Mouse (Mus musculus): Measurements from ENCODE around the gene Gm3633. TPM values are rescaled to one million over a fixed set of nuclear protein-coding genes. Genes with fewer than 3 reads are reported as not detected.

Gm3633 gene
- total RNA-seq (2023): not detected

DNA sequence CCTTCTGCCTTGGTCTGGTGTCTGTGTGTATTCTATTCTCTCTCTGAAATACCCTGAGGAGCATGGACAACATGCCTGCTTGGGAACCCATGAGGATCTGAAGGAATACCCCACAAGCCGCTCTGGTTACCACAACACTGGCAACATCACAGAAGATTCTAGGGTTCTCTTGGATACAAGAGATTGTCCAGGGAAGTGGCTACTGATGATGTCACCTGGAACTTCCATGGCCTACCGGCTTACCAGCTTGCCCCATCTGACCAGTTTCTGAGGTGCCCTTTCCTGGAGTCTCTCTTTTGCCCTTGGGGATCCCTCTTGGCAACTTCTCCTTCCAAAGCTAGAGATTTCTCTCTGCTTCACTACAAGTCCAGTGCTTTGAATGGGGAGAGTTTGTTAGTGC, at the start of gene Gm3633:
Gm3633 (minus strand) TSS at position 101 of the 400 bp plus-strand sequence.

GRCm38 (mm10) chr14:42655638-42656037, 13.9 kb upstream of the Gm3633 start, which contains the start of gene Gm10378:
Gene Gm10378 (plus strand): TSS chr14:42655938.

DNA sequence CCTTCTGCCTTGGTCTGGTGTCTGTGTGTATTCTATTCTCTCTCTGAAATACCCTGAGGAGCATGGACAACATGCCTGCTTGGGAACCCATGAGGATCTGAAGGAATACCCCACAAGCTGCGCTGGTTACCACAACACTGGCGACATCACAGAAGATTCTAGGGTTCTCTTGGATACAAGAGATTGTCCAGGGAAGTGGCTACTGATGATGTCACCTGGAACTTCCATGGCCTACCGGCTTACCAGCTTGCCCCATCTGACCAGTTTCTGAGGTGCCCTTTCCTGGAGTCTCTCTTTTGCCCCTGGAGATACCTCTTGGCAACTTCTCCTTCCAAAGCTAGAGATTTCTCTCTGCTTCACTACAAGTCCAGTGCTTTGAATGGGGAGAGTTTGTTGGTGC, 41.9 kb downstream of the Gm3633 start, which contains the start of gene Gm17124:
Gm17124 (minus strand) TSS at position 101 of the 400 bp plus-strand sequence.

Other genes starting within 250 kb of the Gm3633 start
- not detected for gene Gm8005, start 202.2 kb downstream of the Gm3633 start, total RNA-seq (2023)
- not detected for gene Gm8011, start 178.0 kb downstream of the Gm3633 start, total RNA-seq (2023)
- gene Gm8020, start 139.6 kb downstream of the Gm3633 start, total RNA-seq (2023): not detected
- not detected for gene Gm8024, start 117.6 kb downstream of the Gm3633 start, total RNA-seq (2023)
- gene Gm17124, start 42.0 kb downstream of the Gm3633 start, total RNA-seq (2023): not detected
- gene Gm10378, start 14.0 kb upstream of the Gm3633 start, total RNA-seq (2023): not detected
- gene Gm3015, start 126.9 kb upstream of the Gm3633 start, total RNA-seq (2023): not detected
- gene Gm10377, start 156.1 kb upstream of the Gm3633 start, total RNA-seq (2023): not detected
- not detected for gene Gm21977, start 211.6 kb upstream of the Gm3633 start, total RNA-seq (2023)

Measured in neutrophil, adult 59 days (primary cell).